Mouse (Mus musculus): Measurements from ENCODE around the gene Igsf9. TPM values are rescaled to one million over a fixed set of nuclear protein-coding genes. Genes with fewer than 3 reads are reported as not detected.

Igsf9 gene
- polyA plus RNA-seq, 1 experiment from 2014 or later = 76.2 TPM

GRCm38 (mm10) chr1:172515396-172515795, 33.8 kb downstream of the Igsf9 start:
- DNase-seq (ENCODE audit: low spot score) = no peak
- Histone ChIP-seq H3K4me3 (no peak overlapping the region), H3K36me3 (no peaks in the 10 kb centered on the region), H3K9me3 (replicated peaks) (peaks cover 9% of the 10 kb centered on the region; the same call in 1 of the 2 replicates), H3K27me3 (ENCODE audit: low read depth, poor library complexity, severe bottlenecking) (peaks cover 12% of the 10 kb centered on the region; the same call in 1 of the 2 replicates), H3K4me1 (peaks cover 26% of the 10 kb centered on the region), H3K27ac (replicated peaks) (no peak overlapping the region)
- WGBS = 68% methylated on average over 1 of the region's 1 CpGs

- Histone ChIP-seq H3K27ac (replicated peaks) (no peak overlapping the region), H3K36me3 (no peaks in the 10 kb centered on the region), H3K27me3 (ENCODE audit: low read depth, poor library complexity, severe bottlenecking) (peaks cover 29% of the 10 kb centered on the region), H3K4me3 (no peak overlapping the region), H3K4me1 (peaks cover 31% of the 10 kb centered on the region), H3K9me3 (replicated peaks) (peaks cover 9% of the 10 kb centered on the region; the same call in 1 of the 2 replicates)
- no peak for DNase-seq (ENCODE audit: low spot score)
- WGBS = 76% methylated on average over 4 of the region's 4 CpGs
Measured at GRCm38 (mm10) chr1:172518013-172518412, 36.4 kb downstream of the Igsf9 start.

GRCm38 (mm10) chr1:172519644-172520043, 38.1 kb downstream of the Igsf9 start:
- DNase-seq (ENCODE audit: low spot score) = no peak
- WGBS = 71% methylated on average over 6 of the region's 6 CpGs
- peak overlapping the region; percentile 81; the same call in 1 of the 2 replicates for H3K27ac ChIP-seq (replicated peaks)

GRCm38 (mm10) chr1:172520576-172521440, 39.2 kb downstream of the Igsf9 start, which contains the start of gene Cfap45:
Gene Cfap45, plus strand, starts transcription at chr1:172520801.
- peak; percentile 94 for DNase-seq (ENCODE audit: low spot score)
- Histone ChIP-seq H3K27me3 (ENCODE audit: low read depth, poor library complexity, severe bottlenecking) (peaks cover 37% of the 10 kb centered on the region), H3K36me3 (no peaks in the 10 kb centered on the region), H3K27ac (replicated peaks) (peak within 1 kb of the TSS; percentile 81), H3K9me3 (replicated peaks) (peaks cover 9% of the 10 kb centered on the region; the same call in 1 of the 2 replicates), H3K4me3 (peak within 1 kb of the TSS; percentile 47), H3K4me1 (peaks cover 32% of the 10 kb centered on the region)
- 2% methylated on average over 28 of the region's 28 CpGs for WGBS

More at GRCm38 (mm10) chr1:172519644-172520043, 38.1 kb downstream of the Igsf9 start:
- Histone ChIP-seq H3K36me3 (no peaks in the 10 kb centered on the region), H3K27me3 (ENCODE audit: low read depth, poor library complexity, severe bottlenecking) (peaks cover 37% of the 10 kb centered on the region), H3K9me3 (replicated peaks) (peaks cover 9% of the 10 kb centered on the region; the same call in 1 of the 2 replicates), H3K4me3 (no peak overlapping the region), H3K4me1 (peaks cover 26% of the 10 kb centered on the region)

- Histone ChIP-seq H3K36me3 (no peaks in the 10 kb centered on the region), H3K4me3 (no peak overlapping the region), H3K27ac (replicated peaks) (no peak overlapping the region), H3K9me3 (replicated peaks) (peaks cover 6% of the 10 kb centered on the region; the same call in 1 of the 2 replicates), H3K27me3 (ENCODE audit: low read depth, poor library complexity, severe bottlenecking) (peaks cover 54% of the 10 kb centered on the region), H3K4me1 (peaks cover 32% of the 10 kb centered on the region)
- 75% methylated on average over 7 of the region's 7 CpGs for WGBS
- no peak for DNase-seq (ENCODE audit: low spot score)
Measured at GRCm38 (mm10) chr1:172522524-172522923, 40.9 kb downstream of the Igsf9 start.

- DNase-seq (ENCODE audit: low spot score) = no peak
- WGBS = 77% methylated on average over 12 of the region's 12 CpGs
- H3K4me3 ChIP-seq = no peak overlapping the region
- H3K4me1 ChIP-seq = peaks cover 35% of the 10 kb centered on the region
- no peaks in the 10 kb centered on the region for H3K36me3 ChIP-seq
- H3K27me3 ChIP-seq (ENCODE audit: low read depth, poor library complexity, severe bottlenecking) = peaks cover 58% of the 10 kb centered on the region
- no peaks in the 10 kb centered on the region for H3K9me3 ChIP-seq (replicated peaks)
- H3K27ac ChIP-seq (replicated peaks) = no peak overlapping the region
Measured at GRCm38 (mm10) chr1:172523699-172524101, 42.1 kb downstream of the Igsf9 start.

- 57% methylated on average over 15 of the region's 15 CpGs for WGBS
- DNase-seq (ENCODE audit: low spot score) = no peak
- no peaks in the 10 kb centered on the region for H3K9me3 ChIP-seq (replicated peaks)
Measured at GRCm38 (mm10) chr1:172525027-172525764, 43.6 kb downstream of the Igsf9 start.

GRCm38 (mm10) chr1:172525971-172526370, 44.4 kb downstream of the Igsf9 start:
- H3K4me1 ChIP-seq = peaks cover 26% of the 10 kb centered on the region
- 75% methylated on average over 7 of the region's 7 CpGs for WGBS
- no peak overlapping the region for H3K27ac ChIP-seq (replicated peaks)
- H3K4me3 ChIP-seq = no peak overlapping the region
- H3K9me3 ChIP-seq (replicated peaks) = no peaks in the 10 kb centered on the region
- H3K36me3 ChIP-seq = no peaks in the 10 kb centered on the region
- H3K27me3 ChIP-seq (ENCODE audit: low read depth, poor library complexity, severe bottlenecking) = peaks cover 58% of the 10 kb centered on the region
- no peak for DNase-seq (ENCODE audit: low spot score)

More at GRCm38 (mm10) chr1:172525027-172525764, 43.6 kb downstream of the Igsf9 start:
- peaks cover 51% of the 10 kb centered on the region for H3K27me3 ChIP-seq (ENCODE audit: low read depth, poor library complexity, severe bottlenecking)
- H3K27ac ChIP-seq (replicated peaks) = 0 out of 2 replicates have a peak overlapping the region, but pooled peaks have one; percentile 17
- H3K36me3 ChIP-seq = no peaks in the 10 kb centered on the region
- peaks cover 26% of the 10 kb centered on the region for H3K4me1 ChIP-seq
- no peak overlapping the region for H3K4me3 ChIP-seq

GRCm38 (mm10) chr1:172526380-172527081, 44.9 kb downstream of the Igsf9 start:
- no peaks in the 10 kb centered on the region for H3K36me3 ChIP-seq

GRCm38 (mm10) chr1:172527431-172527830, 45.8 kb downstream of the Igsf9 start:
- Histone ChIP-seq H3K27me3 (ENCODE audit: low read depth, poor library complexity, severe bottlenecking) (peaks cover 60% of the 10 kb centered on the region), H3K9me3 (replicated peaks) (no peaks in the 10 kb centered on the region), H3K27ac (replicated peaks) (no peak overlapping the region), H3K36me3 (no peaks in the 10 kb centered on the region), H3K4me3 (no peak overlapping the region), H3K4me1 (peaks cover 29% of the 10 kb centered on the region)
- no peak for DNase-seq (ENCODE audit: low spot score)
- 95% methylated on average over 10 of the region's 10 CpGs for WGBS

More at GRCm38 (mm10) chr1:172526380-172527081, 44.9 kb downstream of the Igsf9 start:
- peaks cover 24% of the 10 kb centered on the region for H3K4me1 ChIP-seq
- DNase-seq (ENCODE audit: low spot score) = no peak
- no peak overlapping the region for H3K4me3 ChIP-seq
- H3K27me3 ChIP-seq (ENCODE audit: low read depth, poor library complexity, severe bottlenecking) = peaks cover 60% of the 10 kb centered on the region
- no peak overlapping the region for H3K27ac ChIP-seq (replicated peaks)
- 74% methylated on average over 23 of the region's 23 CpGs for WGBS
- H3K9me3 ChIP-seq (replicated peaks) = no peaks in the 10 kb centered on the region

- H3K27ac ChIP-seq (replicated peaks) = no peak overlapping the region
- no peaks in the 10 kb centered on the region for H3K36me3 ChIP-seq
- no peak overlapping the region for H3K4me3 ChIP-seq
- peak; percentile 84 for DNase-seq (ENCODE audit: low spot score)
- peaks cover 58% of the 10 kb centered on the region for H3K27me3 ChIP-seq (ENCODE audit: low read depth, poor library complexity, severe bottlenecking)
- no peaks in the 10 kb centered on the region for H3K9me3 ChIP-seq (replicated peaks)
- WGBS = 9% methylated on average over 7 of the region's 7 CpGs
- peaks cover 39% of the 10 kb centered on the region for H3K4me1 ChIP-seq
Measured at GRCm38 (mm10) chr1:172528701-172529100, 47.1 kb downstream of the Igsf9 start.
